Mouse (Mus musculus): ENCODE data around the gene Usp2. TPM values are rescaled to one million over a fixed set of nuclear protein-coding genes. Genes with fewer than 3 reads are reported as not detected.

Usp2 gene
- polyA plus RNA-seq, 1 experiment from 2014 or later: 12.7 TPM

DNA sequence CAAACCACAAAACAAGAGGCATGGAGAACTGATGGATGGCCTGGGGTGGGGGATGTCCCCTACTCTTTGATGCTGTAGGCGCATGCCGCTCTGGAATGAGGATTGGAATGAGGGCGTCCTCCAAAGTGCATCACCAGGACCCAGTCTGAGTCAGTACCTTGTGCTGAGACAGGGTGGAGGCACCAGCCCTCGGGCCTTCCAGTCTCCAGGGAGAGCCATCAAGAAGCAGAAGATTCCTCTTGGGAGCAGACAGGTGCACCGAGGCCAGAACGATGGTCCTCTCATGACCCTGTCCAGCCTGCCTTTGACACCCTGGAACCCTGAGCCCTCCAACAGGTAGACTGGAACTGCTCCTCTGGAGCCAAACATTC, 1.1 kb downstream of the Usp2 start:
- H3K36me3 ChIP-seq (replicated peaks; ENCODE audit: control insufficient read depth, insufficient read depth, low read depth, low read length): no peaks in the 10 kb centered on the region
- H3K4me1 ChIP-seq (ENCODE audit: control insufficient read depth, insufficient read depth, low read length): peaks cover 10% of the 10 kb centered on the region; the same call in 1 of the 2 replicates

DNA sequence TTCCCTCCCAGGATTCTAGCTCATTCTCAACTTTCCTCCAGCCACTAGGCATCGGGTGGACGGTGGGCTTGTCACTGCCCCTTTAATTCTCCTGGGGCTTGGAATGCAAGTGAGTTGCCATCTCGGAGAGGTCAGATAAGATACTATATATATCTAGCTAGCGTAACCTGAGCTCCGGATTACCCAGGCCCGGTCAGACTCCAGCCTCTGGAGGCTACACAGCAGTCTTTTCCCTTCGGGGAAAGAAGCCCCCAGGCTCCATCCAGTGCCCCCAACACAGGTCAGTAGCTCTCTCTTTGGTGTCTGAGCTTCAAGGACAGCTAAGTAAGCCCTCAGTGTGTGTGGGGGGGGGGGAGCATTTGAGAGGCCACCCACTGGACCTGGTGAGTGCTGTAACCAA, 2.4 kb downstream of the Usp2 start:
- ATAC-seq (replicated peaks; ENCODE audit: insufficient number of reproducible peaks, low FRiP score, low TSS enrichment, low read depth): no peak
- no peak overlapping the region for H3K27ac ChIP-seq (replicated peaks; ENCODE audit: low read depth, low read length)
- H3K9me3 ChIP-seq (replicated peaks; ENCODE audit: control insufficient read depth, low read length): no peaks in the 10 kb centered on the region
- no peak for DNase-seq (ENCODE audit: low spot score)
- no peak overlapping the region for H3K4me3 ChIP-seq (ENCODE audit: low read depth, low read length)
- peaks cover 11% of the 10 kb centered on the region; the same call in 1 of the 2 replicates for H3K4me1 ChIP-seq (ENCODE audit: control insufficient read depth, insufficient read depth, low read length)
- no peaks in the 10 kb centered on the region for H3K27me3 ChIP-seq (ENCODE audit: control insufficient read depth, insufficient read depth, low read length)
- H3K4me2 ChIP-seq (ENCODE audit: low read depth, low read length): no peak overlapping the region
- WGBS: 11% methylated on average over 7 of the region's 7 CpGs
- H3K36me3 ChIP-seq (replicated peaks; ENCODE audit: control insufficient read depth, insufficient read depth, low read depth, low read length): no peaks in the 10 kb centered on the region
- no peak overlapping the region for H3K9ac ChIP-seq (replicated peaks; ENCODE audit: low read length)

More for the DNA sequence above, 1.1 kb downstream of the Usp2 start:
- Histone ChIP-seq H3K4me2 (ENCODE audit: low read depth, low read length) (no peak overlapping the region), H3K9me3 (replicated peaks; ENCODE audit: control insufficient read depth, low read length) (no peaks in the 10 kb centered on the region), H3K27ac (replicated peaks; ENCODE audit: low read depth, low read length) (no peak overlapping the region), H3K9ac (replicated peaks; ENCODE audit: low read length) (no peak overlapping the region), H3K27me3 (ENCODE audit: control insufficient read depth, insufficient read depth, low read length) (no peaks in the 10 kb centered on the region), H3K4me3 (ENCODE audit: low read depth, low read length) (no peak overlapping the region)
- ATAC-seq (replicated peaks; ENCODE audit: insufficient number of reproducible peaks, low FRiP score, low TSS enrichment, low read depth): no peak
- 84% methylated on average over 6 of the region's 6 CpGs for WGBS
- no peak for DNase-seq (ENCODE audit: low spot score)

DNA sequence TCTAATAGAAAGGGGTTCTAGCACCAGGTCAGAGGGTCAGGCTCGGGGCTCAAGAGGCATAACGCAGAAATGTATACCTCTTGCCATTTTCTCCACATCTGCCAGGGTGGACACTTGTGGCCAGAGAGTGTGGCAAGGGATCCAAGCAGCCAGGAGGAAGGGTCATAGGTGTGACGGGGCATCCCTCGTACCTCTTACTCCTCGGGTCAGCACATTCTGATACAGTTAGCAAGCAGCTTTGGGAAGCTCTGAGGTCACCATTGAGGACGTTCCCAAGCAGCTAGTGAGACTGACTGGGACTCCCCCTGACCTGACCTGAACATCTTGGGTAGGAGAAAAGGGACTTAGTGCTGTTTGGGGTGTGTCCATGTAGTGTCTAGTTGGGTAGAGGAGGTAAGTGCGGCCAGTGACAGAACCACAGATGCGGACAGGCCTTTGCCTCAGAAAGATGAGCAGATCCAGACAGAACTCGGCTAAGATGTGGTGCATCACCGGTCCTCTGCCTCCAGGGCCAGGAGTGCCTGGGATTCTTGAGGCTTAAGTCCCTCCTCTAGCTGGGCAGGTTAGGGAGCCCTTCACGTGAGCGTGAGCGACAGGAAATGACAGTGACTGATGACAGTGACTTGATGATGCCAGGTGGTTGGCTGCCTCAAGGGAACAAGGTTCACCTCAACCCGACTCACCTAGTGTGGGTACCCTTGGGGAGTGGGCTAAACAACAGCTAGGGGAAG, 3.5 kb downstream of the Usp2 start:
- Histone ChIP-seq H3K4me2 (ENCODE audit: low read depth, low read length) (no peak overlapping the region), H3K4me3 (ENCODE audit: low read depth, low read length) (no peak overlapping the region), H3K4me1 (ENCODE audit: control insufficient read depth, insufficient read depth, low read length) (peaks cover 11% of the 10 kb centered on the region; the same call in 1 of the 2 replicates), H3K27ac (replicated peaks; ENCODE audit: low read depth, low read length) (no peak overlapping the region), H3K9ac (replicated peaks; ENCODE audit: low read length) (no peak overlapping the region), H3K36me3 (replicated peaks; ENCODE audit: control insufficient read depth, insufficient read depth, low read depth, low read length) (no peaks in the 10 kb centered on the region), H3K9me3 (replicated peaks; ENCODE audit: control insufficient read depth, low read length) (no peaks in the 10 kb centered on the region), H3K27me3 (ENCODE audit: control insufficient read depth, insufficient read depth, low read length) (no peaks in the 10 kb centered on the region)
- ATAC-seq (replicated peaks; ENCODE audit: insufficient number of reproducible peaks, low FRiP score, low TSS enrichment, low read depth): no peak
- DNase-seq (ENCODE audit: low spot score): no peak
- WGBS: 58% methylated on average over 14 of the region's 14 CpGs

DNA sequence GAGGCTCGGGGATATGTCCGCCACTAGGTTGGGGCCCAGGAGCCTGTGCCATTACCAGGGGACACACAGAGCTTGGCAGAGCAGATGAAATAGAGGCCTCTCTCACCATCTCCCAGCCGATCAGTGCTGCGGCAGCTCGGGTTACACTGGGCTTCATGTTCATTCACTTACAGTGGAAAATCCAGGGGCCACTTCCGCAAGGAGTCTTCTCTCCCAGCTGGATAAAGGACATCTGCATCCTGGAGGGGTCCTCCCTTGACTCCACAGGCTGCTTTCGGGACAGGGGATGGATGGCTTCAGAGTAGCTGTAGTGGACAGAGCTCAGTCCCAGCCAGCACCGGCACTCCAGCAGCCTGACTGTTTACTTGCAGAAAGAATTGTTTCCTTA, 4.0 kb downstream of the Usp2 start:
- H3K27me3 ChIP-seq (ENCODE audit: control insufficient read depth, insufficient read depth, low read length): no peaks in the 10 kb centered on the region
- H3K36me3 ChIP-seq (replicated peaks; ENCODE audit: control insufficient read depth, insufficient read depth, low read depth, low read length): no peaks in the 10 kb centered on the region
- peaks cover 11% of the 10 kb centered on the region; the same call in 1 of the 2 replicates for H3K4me1 ChIP-seq (ENCODE audit: control insufficient read depth, insufficient read depth, low read length)
- no peak overlapping the region for H3K27ac ChIP-seq (replicated peaks; ENCODE audit: low read depth, low read length)
- H3K9ac ChIP-seq (replicated peaks; ENCODE audit: low read length): no peak overlapping the region
- no peak overlapping the region for H3K4me2 ChIP-seq (ENCODE audit: low read depth, low read length)
- H3K4me3 ChIP-seq (ENCODE audit: low read depth, low read length): no peak overlapping the region
- WGBS: 35% methylated on average over 8 of the region's 8 CpGs
- DNase-seq (ENCODE audit: low spot score) (peak; percentile 43), ATAC-seq (replicated peaks; ENCODE audit: insufficient number of reproducible peaks, low FRiP score, low TSS enrichment, low read depth) (no peak)
- no peaks in the 10 kb centered on the region for H3K9me3 ChIP-seq (replicated peaks; ENCODE audit: control insufficient read depth, low read length)

DNA sequence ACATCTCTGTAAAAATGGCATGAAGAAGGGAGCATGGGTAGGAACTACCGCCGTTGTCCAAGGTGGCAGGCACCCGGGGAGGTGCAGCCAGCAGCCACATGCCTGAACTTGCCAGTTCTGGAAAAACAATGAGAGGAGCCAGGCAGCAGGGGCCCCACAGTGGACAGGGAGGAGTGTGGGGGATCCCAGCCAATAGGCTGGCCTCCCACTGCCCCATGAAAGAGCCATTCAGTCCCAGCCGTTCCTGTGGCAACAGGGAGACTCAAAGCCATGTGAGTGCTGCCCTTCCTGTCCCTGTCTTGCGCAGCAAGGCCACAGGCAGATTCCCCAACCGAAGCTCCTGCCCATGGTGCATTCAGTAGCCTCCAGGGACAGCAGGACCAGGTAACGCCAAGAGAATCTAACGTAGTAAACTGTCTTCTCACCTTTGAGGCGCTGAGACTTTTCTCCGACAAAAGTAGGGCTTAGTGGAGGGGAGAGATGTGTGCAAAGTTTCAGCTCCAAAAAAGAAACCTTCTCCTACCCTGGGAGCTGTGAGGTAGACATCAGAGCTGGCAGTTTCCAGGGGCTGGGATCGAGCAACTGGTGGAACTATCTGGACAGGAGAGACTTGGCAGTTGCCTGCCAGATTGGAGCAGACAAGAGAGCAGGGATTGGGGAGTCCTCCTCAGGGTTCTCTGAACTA, 5.2 kb downstream of the Usp2 start:
- no peak overlapping the region for H3K4me3 ChIP-seq (ENCODE audit: low read depth, low read length)
- no peak overlapping the region for H3K9ac ChIP-seq (replicated peaks; ENCODE audit: low read length)
- no peaks in the 10 kb centered on the region for H3K27me3 ChIP-seq (ENCODE audit: control insufficient read depth, insufficient read depth, low read length)
- H3K27ac ChIP-seq (replicated peaks; ENCODE audit: low read depth, low read length): no peak overlapping the region
- DNase-seq (ENCODE audit: low spot score) (peak; percentile 67), ATAC-seq (replicated peaks; ENCODE audit: insufficient number of reproducible peaks, low FRiP score, low TSS enrichment, low read depth) (peak; percentile 71)
- peak overlapping the region; percentile 10; the same call in 1 of the 2 replicates for H3K4me2 ChIP-seq (ENCODE audit: low read depth, low read length)
- H3K4me1 ChIP-seq (ENCODE audit: control insufficient read depth, insufficient read depth, low read length): peaks cover 11% of the 10 kb centered on the region; the same call in 1 of the 2 replicates
- WGBS: 20% methylated on average over 11 of the region's 11 CpGs
- H3K36me3 ChIP-seq (replicated peaks; ENCODE audit: control insufficient read depth, insufficient read depth, low read depth, low read length): no peaks in the 10 kb centered on the region
- H3K9me3 ChIP-seq (replicated peaks; ENCODE audit: control insufficient read depth, low read length): no peaks in the 10 kb centered on the region

DNA sequence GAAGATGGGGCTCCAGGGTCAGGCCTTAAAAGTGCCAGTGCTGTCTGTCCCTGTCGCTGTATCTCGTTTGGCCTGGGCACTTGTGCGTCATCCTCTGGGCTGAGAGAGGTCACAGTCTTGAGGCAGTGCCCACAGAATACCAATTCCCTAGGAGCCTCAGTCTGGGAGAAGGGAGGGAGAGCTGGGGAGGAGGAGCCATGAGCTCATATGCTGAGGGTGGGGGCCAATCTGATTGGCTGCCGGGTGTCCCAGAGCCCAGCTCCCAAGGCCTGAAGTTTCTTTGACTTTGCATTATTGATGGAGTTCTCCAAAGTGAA, 5.7 kb downstream of the Usp2 start:
- 28% methylated on average over 4 of the region's 4 CpGs for WGBS
- H3K27ac ChIP-seq (replicated peaks; ENCODE audit: low read depth, low read length): no peak overlapping the region
- H3K9me3 ChIP-seq (replicated peaks; ENCODE audit: control insufficient read depth, low read length): no peaks in the 10 kb centered on the region
- DNase-seq (ENCODE audit: low spot score) (peak; percentile 43), ATAC-seq (replicated peaks; ENCODE audit: insufficient number of reproducible peaks, low FRiP score, low TSS enrichment, low read depth) (no peak)
- H3K4me3 ChIP-seq (ENCODE audit: low read depth, low read length): no peak overlapping the region
- no peak overlapping the region for H3K9ac ChIP-seq (replicated peaks; ENCODE audit: low read length)
- no peaks in the 10 kb centered on the region for H3K27me3 ChIP-seq (ENCODE audit: control insufficient read depth, insufficient read depth, low read length)
- no peak overlapping the region for H3K4me2 ChIP-seq (ENCODE audit: low read depth, low read length)
- H3K36me3 ChIP-seq (replicated peaks; ENCODE audit: control insufficient read depth, insufficient read depth, low read depth, low read length): no peaks in the 10 kb centered on the region
- H3K4me1 ChIP-seq (ENCODE audit: control insufficient read depth, insufficient read depth, low read length): peaks cover 11% of the 10 kb centered on the region; the same call in 1 of the 2 replicates

DNA sequence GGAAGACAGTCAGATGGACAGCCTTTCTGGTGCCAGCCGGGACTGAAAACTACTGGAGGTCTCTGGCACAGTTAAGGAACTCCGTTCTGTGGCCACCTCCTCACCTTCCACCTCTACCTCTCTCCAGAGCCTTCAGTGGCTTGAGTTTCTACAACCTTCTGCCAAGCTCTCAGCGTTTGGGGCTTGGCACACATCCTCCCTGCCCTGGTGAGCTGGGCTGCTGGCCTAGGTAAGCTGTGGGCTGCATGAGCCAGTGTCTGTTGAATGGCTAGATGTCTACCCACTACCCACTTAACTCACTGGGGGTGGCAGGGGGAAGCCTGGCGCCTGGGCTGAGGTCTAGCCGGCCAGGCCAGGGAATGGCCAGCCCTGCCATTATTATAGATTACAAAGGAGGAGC, 6.3 kb downstream of the Usp2 start:
- Histone ChIP-seq H3K9me3 (replicated peaks; ENCODE audit: control insufficient read depth, low read length) (no peaks in the 10 kb centered on the region), H3K27ac (replicated peaks; ENCODE audit: low read depth, low read length) (no peak overlapping the region), H3K36me3 (replicated peaks; ENCODE audit: control insufficient read depth, insufficient read depth, low read depth, low read length) (no peaks in the 10 kb centered on the region), H3K9ac (replicated peaks; ENCODE audit: low read length) (no peak overlapping the region; the same call in 1 of the 2 replicates), H3K4me3 (ENCODE audit: low read depth, low read length) (no peak overlapping the region), H3K4me2 (ENCODE audit: low read depth, low read length) (no peak overlapping the region), H3K4me1 (ENCODE audit: control insufficient read depth, insufficient read depth, low read length) (peaks cover 11% of the 10 kb centered on the region; the same call in 1 of the 2 replicates), H3K27me3 (ENCODE audit: control insufficient read depth, insufficient read depth, low read length) (no peaks in the 10 kb centered on the region)
- ATAC-seq (replicated peaks; ENCODE audit: insufficient number of reproducible peaks, low FRiP score, low TSS enrichment, low read depth): no peak
- DNase-seq (ENCODE audit: low spot score): no peak
- WGBS: 64% methylated on average over 5 of the region's 5 CpGs
